Mouse (Mus musculus) gastrocnemius, postnatal 36 days (tissue): ENCODE data around the gene Pigf. TPM values are rescaled to one million over a fixed set of nuclear protein-coding genes. Genes with fewer than 3 reads are reported as not detected.

Experiments used
- total RNA-seq, 2 experiments: library from RNA; stranded (reverse); gene quantifications; 2 replicates each; pipeline ENCODE4 v1.2.3; 2021

The Pigf gene
- total RNA-seq, 2 experiments from 2014 or later = 1.7 to 1.9 TPM

Other genes starting within 250 kb of the Pigf start
- gene Tmem247, start 108.1 kb downstream of the Pigf start, total RNA-seq = not detected
- gene Atp6v1e2, start 77.5 kb downstream of the Pigf start, total RNA-seq = not detected
- 100 to 1,000 TPM; 197 to 202 TPM for gene Rhoq, start 62.3 kb downstream of the Pigf start, total RNA-seq
- 10 to 100 TPM; 40.8 to 41.3 TPM for gene Cript, start 144 bp upstream of the Pigf start, total RNA-seq
- gene Socs5, start 82.3 kb upstream of the Pigf start, total RNA-seq = 10 to 100 TPM; 10.9 to 14.1 TPM
- 10 to 100 TPM; 19.0 to 21.7 TPM for gene Mcfd2, start 240.5 kb upstream of the Pigf start, total RNA-seq